Mouse (Mus musculus): Measurements from ENCODE around the gene Pard3.

Gene Pard3

GRCm38 (mm10) chr8:127284462-127285216, 220.9 kb downstream of the Pard3 start:
- DNase-seq (ENCODE audit: low read depth, low spot score), result peak; percentile 11

- no peak for DNase-seq (ENCODE audit: low read depth, low spot score)
Measured at GRCm38 (mm10) chr8:127287816-127288215, 224.1 kb downstream of the Pard3 start.

- DNase-seq (ENCODE audit: low read depth, low spot score), result no peak
Measured at GRCm38 (mm10) chr8:127292307-127292706, 228.6 kb downstream of the Pard3 start.

GRCm38 (mm10) chr8:127293025-127293729, 229.5 kb downstream of the Pard3 start:
- no peak for DNase-seq (ENCODE audit: low read depth, low spot score)

- DNase-seq (ENCODE audit: low read depth, low spot score), result no peak
Measured at GRCm38 (mm10) chr8:127294061-127294460, 230.4 kb downstream of the Pard3 start.

- no peak for DNase-seq (ENCODE audit: low read depth, low spot score)
Measured at GRCm38 (mm10) chr8:127295848-127296247, 232.2 kb downstream of the Pard3 start.

GRCm38 (mm10) chr8:127300493-127300892, 236.8 kb downstream of the Pard3 start:
- DNase-seq (ENCODE audit: low read depth, low spot score), result no peak

GRCm38 (mm10) chr8:127302847-127303445, 239.3 kb downstream of the Pard3 start:
- DNase-seq (ENCODE audit: low read depth, low spot score), result no peak

GRCm38 (mm10) chr8:127307026-127307425, 243.3 kb downstream of the Pard3 start:
- DNase-seq (ENCODE audit: low read depth, low spot score), result no peak

GRCm38 (mm10) chr8:127309363-127309762, 245.7 kb downstream of the Pard3 start:
- no peak for DNase-seq (ENCODE audit: low read depth, low spot score)

GRCm38 (mm10) chr8:127315811-127316210, 252.1 kb downstream of the Pard3 start:
- no peak for DNase-seq (ENCODE audit: low read depth, low spot score)

GRCm38 (mm10) chr8:127317914-127318313, 254.2 kb downstream of the Pard3 start:
- no peak for DNase-seq (ENCODE audit: low read depth, low spot score)

GRCm38 (mm10) chr8:127318377-127319159, 254.9 kb downstream of the Pard3 start:
- DNase-seq (ENCODE audit: low read depth, low spot score), result no peak

- DNase-seq (ENCODE audit: low read depth, low spot score), result no peak
Measured at GRCm38 (mm10) chr8:127320930-127321329, 257.2 kb downstream of the Pard3 start.

GRCm38 (mm10) chr8:127323583-127324360, 260.1 kb downstream of the Pard3 start:
- DNase-seq (ENCODE audit: low read depth, low spot score), result no peak

- DNase-seq (ENCODE audit: low read depth, low spot score), result peak; percentile 22
Measured at GRCm38 (mm10) chr8:127324836-127325570, 261.3 kb downstream of the Pard3 start.

- no peak for DNase-seq (ENCODE audit: low read depth, low spot score)
Measured at GRCm38 (mm10) chr8:127325749-127326148, 262.1 kb downstream of the Pard3 start.

GRCm38 (mm10) chr8:127330258-127331187, 266.8 kb downstream of the Pard3 start:
- DNase-seq (ENCODE audit: low read depth, low spot score), result no peak

- DNase-seq (ENCODE audit: low read depth, low spot score), result peak; percentile 75
Measured at GRCm38 (mm10) chr8:127331751-127332150, 268.1 kb downstream of the Pard3 start.
